Mouse (Mus musculus): Measurements from ENCODE around the gene Zfp248. TPM values are rescaled to one million over a fixed set of nuclear protein-coding genes. Genes with fewer than 3 reads are reported as not detected.
A peak's percentile ranks its signal among the peaks of the same experiment; 100 is the strongest.

The Zfp248 gene
- polyA plus RNA-seq, 1 experiment from 2014 or later, result 10.6 TPM

DNA sequence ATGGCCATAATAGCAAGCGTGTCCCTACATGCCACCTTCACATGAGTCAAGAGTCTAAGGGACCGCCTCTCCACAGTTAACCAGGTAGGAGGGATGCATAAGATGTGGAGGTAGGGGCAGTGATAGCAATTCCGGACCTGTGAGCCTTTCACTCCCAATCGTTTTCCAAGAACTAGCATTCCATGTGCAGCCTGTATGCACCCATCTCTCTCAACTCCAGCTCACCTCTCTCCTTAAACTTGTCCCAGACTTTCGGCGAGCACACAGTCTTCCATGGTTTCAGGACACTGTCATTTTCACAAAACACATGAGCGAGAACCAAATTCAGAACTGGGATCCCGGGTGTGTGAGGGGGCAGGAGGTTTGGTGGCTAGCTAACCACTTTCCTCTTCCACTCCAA is 876 bp downstream of the Zfp248 start:
- H3K27me3 ChIP-seq (ENCODE audit: control insufficient read depth, insufficient read depth, low read length), result no peaks in the 10 kb centered on the region
- WGBS, result 27% methylated on average over 8 of the region's 8 CpGs
- peak overlapping the region; percentile 88 for H3K9ac ChIP-seq (replicated peaks; ENCODE audit: low read depth, low read length)
- ATAC-seq (ENCODE audit: insufficient number of reproducible peaks, insufficient read depth, low FRiP score, low read depth), result 0 out of 2 replicates have a peak, but pooled peaks have one; percentile 4
- peak overlapping the region; percentile 63 for H3K4me3 ChIP-seq (ENCODE audit: low read depth, low read length)
- no peaks in the 10 kb centered on the region for H3K9me3 ChIP-seq (ENCODE audit: control insufficient read depth, low read depth, low read length)
- peak overlapping the region; percentile 93; the same call in 1 of the 2 replicates for H3K27ac ChIP-seq (ENCODE audit: low read length)
- H3K4me2 ChIP-seq (replicated peaks; ENCODE audit: low read depth, low read length), result peak overlapping the region; percentile 68
- H3K4me1 ChIP-seq (ENCODE audit: control insufficient read depth, insufficient read depth, low read length), result peaks cover 6% of the 10 kb centered on the region; the same call in 1 of the 2 replicates
- peaks cover 3% of the 10 kb centered on the region for H3K36me3 ChIP-seq (ENCODE audit: control insufficient read depth, insufficient read depth, low read length)

DNA sequence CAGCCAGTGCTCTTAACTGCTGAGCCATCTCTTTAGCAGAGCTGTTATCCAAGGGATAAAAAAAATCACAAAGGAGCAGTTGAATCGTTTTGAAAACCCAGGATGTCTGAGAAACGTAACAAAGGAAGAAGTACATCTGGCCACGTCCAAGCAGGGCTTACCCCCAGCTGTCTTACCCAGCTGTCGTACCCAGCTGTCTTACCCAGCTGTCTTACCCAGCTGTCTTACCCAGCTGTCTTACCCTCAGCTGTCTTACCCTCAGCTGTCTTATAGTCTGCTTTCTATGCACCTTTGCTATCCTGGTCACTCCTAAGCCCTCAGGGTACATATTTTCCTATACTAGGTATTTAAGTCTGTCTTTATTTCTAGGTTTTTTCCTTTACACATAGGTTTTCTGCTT is 23.8 kb downstream of the Zfp248 start:
- 78% methylated on average over 4 of the region's 4 CpGs for WGBS
- no peak for ATAC-seq (ENCODE audit: insufficient number of reproducible peaks, insufficient read depth, low FRiP score, low read depth)
- Histone ChIP-seq H3K4me2 (replicated peaks; ENCODE audit: low read depth, low read length) (no peak overlapping the region), H3K9me3 (ENCODE audit: control insufficient read depth, low read depth, low read length) (peaks cover 11% of the 10 kb centered on the region; the same call in 1 of the 2 replicates), H3K36me3 (ENCODE audit: control insufficient read depth, insufficient read depth, low read length) (peaks cover 39% of the 10 kb centered on the region), H3K4me3 (ENCODE audit: low read depth, low read length) (no peak overlapping the region), H3K27me3 (ENCODE audit: control insufficient read depth, insufficient read depth, low read length) (no peaks in the 10 kb centered on the region), H3K4me1 (ENCODE audit: control insufficient read depth, insufficient read depth, low read length) (no peaks in the 10 kb centered on the region), H3K9ac (replicated peaks; ENCODE audit: low read depth, low read length) (no peak overlapping the region), H3K27ac (ENCODE audit: low read length) (no peak overlapping the region)

DNA sequence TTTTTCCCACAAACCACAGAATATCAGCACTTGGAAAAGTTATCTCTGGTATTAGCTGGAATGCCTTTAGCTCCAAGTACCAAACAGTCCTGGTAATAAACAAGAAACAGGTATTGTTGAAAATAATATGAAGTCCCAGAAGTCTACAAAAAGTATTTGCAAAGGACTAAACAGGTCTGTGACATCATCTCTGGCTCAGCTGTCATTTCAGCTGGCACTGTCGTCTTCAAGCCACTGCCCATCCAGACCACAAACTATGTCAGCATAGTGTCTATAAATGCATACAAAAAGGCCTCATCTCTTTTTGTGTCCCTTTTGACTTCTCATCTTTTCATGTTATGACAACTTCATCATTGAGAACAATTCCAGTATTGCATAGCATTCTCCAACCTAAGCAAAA is 28.7 kb downstream of the Zfp248 start:
- Histone ChIP-seq H3K27ac (ENCODE audit: low read length) (no peak overlapping the region), H3K36me3 (ENCODE audit: control insufficient read depth, insufficient read depth, low read length) (peaks cover 34% of the 10 kb centered on the region), H3K4me1 (ENCODE audit: control insufficient read depth, insufficient read depth, low read length) (no peaks in the 10 kb centered on the region), H3K4me2 (replicated peaks; ENCODE audit: low read depth, low read length) (no peak overlapping the region), H3K27me3 (ENCODE audit: control insufficient read depth, insufficient read depth, low read length) (no peaks in the 10 kb centered on the region), H3K9me3 (ENCODE audit: control insufficient read depth, low read depth, low read length) (peaks cover 11% of the 10 kb centered on the region; the same call in 1 of the 2 replicates), H3K4me3 (ENCODE audit: low read depth, low read length) (no peak overlapping the region), H3K9ac (replicated peaks; ENCODE audit: low read depth, low read length) (no peak overlapping the region)
- 94% methylated on average over 1 of the region's 1 CpGs for WGBS
- no peak for ATAC-seq (ENCODE audit: insufficient number of reproducible peaks, insufficient read depth, low FRiP score, low read depth)

DNA sequence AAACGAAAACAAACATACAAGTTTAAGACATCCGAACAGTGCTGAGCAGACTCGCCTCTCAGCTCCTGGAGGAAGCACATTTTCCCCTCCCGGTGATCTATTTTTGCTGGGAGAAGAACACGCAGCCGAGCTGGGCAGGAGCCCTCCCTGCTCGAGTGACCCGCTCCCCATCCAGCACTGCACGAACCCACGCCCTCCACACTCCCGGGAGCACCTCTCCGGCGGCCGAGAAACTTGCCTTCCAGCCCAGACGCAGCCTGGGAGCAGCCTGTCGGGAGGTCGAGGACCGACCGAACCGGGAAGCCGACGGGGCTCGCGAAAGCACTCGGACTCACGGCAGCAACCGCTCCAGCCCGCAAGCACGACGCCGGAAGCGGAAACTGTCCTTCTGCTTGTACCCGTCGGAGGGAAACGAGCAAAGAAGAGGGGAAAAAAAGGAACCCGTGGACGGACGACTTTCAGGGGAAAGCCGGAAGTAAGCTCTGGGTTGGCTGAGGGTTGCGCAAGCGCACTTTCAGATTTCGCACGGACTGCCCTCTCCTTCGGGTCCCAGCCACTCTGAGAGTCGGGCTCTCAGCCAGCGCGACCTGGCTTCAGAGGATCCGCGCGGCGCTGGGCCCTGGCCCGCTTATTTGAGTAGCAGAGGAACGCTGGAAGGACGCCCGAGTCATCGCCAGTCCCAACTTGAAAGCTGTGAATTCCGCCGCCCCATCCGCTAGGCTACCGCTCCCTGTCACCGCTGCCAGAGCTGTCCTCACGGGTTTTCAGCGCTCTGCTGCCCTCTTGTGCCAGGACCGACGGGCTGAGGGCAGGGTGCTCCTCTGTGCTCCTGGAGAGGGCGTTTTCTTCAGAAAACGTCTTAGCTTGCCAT is 36.0 kb downstream of the Zfp248 start, which contains the start of gene Bms1:
TSS of gene Bms1 (minus strand) at position 425 of the 871 bp plus-strand sequence.
- Histone ChIP-seq H3K27me3 (ENCODE audit: control insufficient read depth, insufficient read depth, low read length) (no peaks in the 10 kb centered on the region), H3K4me1 (ENCODE audit: control insufficient read depth, insufficient read depth, low read length) (peaks cover 5% of the 10 kb centered on the region; the same call in 1 of the 2 replicates), H3K9ac (replicated peaks; ENCODE audit: low read depth, low read length) (peak within 1 kb of the TSS; percentile 71), H3K27ac (ENCODE audit: low read length) (peak within 1 kb of the TSS; percentile 85; the same call in 1 of the 2 replicates), H3K4me3 (ENCODE audit: low read depth, low read length) (peak within 1 kb of the TSS; percentile 95), H3K36me3 (ENCODE audit: control insufficient read depth, insufficient read depth, low read length) (peaks cover 24% of the 10 kb centered on the region), H3K4me2 (replicated peaks; ENCODE audit: low read depth, low read length) (peak within 1 kb of the TSS; percentile 53), H3K9me3 (ENCODE audit: control insufficient read depth, low read depth, low read length) (no peaks in the 10 kb centered on the region)
- ATAC-seq (ENCODE audit: insufficient number of reproducible peaks, insufficient read depth, low FRiP score, low read depth), result peak; percentile 97
- WGBS, result under 1% methylated on average over 67 of the region's 67 CpGs

DNA sequence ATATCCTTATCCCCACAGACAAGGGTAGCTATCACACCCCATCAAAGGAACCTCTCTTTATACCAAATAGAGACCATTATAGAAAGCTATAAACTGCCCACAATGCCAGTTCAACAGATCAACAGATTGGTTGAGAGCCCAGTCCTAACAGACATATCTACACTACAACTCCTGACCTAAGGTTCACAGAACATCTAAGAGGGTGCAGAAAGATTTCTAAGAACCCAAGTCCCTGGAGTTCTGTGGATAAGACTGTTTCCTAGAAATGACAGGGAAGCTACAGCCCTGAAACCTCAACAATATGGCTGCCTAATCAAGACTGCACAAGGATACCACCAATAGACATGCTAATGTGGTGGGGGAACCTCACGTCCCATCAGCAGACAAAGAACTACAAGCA is 44.9 kb downstream of the Zfp248 start:
- Histone ChIP-seq H3K36me3 (ENCODE audit: control insufficient read depth, insufficient read depth, low read length) (peaks cover 69% of the 10 kb centered on the region), H3K9ac (replicated peaks; ENCODE audit: low read depth, low read length) (no peak overlapping the region)
- 90% methylated on average over 1 of the region's 1 CpGs for WGBS

DNA sequence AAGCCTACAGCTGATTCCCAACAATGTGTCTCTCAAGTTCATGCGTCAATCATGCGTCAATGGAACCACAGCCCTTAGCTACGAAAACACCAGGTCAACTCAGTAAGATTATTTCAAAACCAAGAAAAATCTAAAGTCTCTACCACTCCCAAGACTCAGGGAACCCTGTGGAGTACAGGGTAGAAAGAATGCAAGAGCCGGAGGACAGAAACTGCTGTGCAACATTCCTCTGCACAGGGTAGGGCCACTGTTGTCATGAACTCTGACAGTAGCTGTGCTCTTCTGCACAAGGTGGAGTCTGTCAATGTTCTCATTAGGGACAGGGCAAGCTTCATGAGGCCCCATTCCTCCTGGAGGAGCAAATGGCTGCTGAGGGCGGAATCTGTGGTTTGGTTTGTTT is 46.8 kb downstream of the Zfp248 start:
- no peak for ATAC-seq (ENCODE audit: insufficient number of reproducible peaks, insufficient read depth, low FRiP score, low read depth)
- Histone ChIP-seq H3K36me3 (ENCODE audit: control insufficient read depth, insufficient read depth, low read length) (peaks cover 70% of the 10 kb centered on the region), H3K27ac (ENCODE audit: low read length) (no peak overlapping the region), H3K27me3 (ENCODE audit: control insufficient read depth, insufficient read depth, low read length) (no peaks in the 10 kb centered on the region), H3K9me3 (ENCODE audit: control insufficient read depth, low read depth, low read length) (no peaks in the 10 kb centered on the region), H3K4me1 (ENCODE audit: control insufficient read depth, insufficient read depth, low read length) (no peaks in the 10 kb centered on the region), H3K4me3 (ENCODE audit: low read depth, low read length) (no peak overlapping the region), H3K9ac (replicated peaks; ENCODE audit: low read depth, low read length) (no peak overlapping the region), H3K4me2 (replicated peaks; ENCODE audit: low read depth, low read length) (no peak overlapping the region)
- 91% methylated on average over 5 of the region's 5 CpGs for WGBS

More for the DNA sequence above, 44.9 kb downstream of the Zfp248 start:
- ATAC-seq (ENCODE audit: insufficient number of reproducible peaks, insufficient read depth, low FRiP score, low read depth), result no peak
- no peaks in the 10 kb centered on the region for H3K4me1 ChIP-seq (ENCODE audit: control insufficient read depth, insufficient read depth, low read length)
- H3K27ac ChIP-seq (ENCODE audit: low read length), result no peak overlapping the region
- no peak overlapping the region for H3K4me3 ChIP-seq (ENCODE audit: low read depth, low read length)
- H3K4me2 ChIP-seq (replicated peaks; ENCODE audit: low read depth, low read length), result no peak overlapping the region
- H3K9me3 ChIP-seq (ENCODE audit: control insufficient read depth, low read depth, low read length), result no peaks in the 10 kb centered on the region
- H3K27me3 ChIP-seq (ENCODE audit: control insufficient read depth, insufficient read depth, low read length), result no peaks in the 10 kb centered on the region

DNA sequence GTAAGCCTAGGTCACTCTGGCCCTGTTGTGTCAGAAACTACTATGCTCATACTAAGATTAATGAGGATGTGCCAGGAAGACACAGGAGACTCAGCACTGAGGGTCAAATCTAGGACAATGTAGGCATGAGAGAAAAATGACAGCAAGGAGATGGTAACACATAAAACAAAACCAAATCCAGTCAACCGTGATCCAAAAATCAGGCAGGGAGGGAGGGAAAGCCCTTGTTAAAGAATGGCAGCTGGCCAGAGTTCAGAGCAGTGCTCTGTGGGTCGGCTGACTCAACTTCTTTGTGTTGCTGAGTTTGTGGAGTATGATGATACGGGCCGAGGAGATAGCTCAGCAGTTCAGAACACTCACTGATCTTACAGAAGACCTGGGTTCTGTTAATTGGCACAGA is 48.9 kb downstream of the Zfp248 start:
- 78% methylated on average over 4 of the region's 4 CpGs for WGBS
- H3K27me3 ChIP-seq (ENCODE audit: control insufficient read depth, insufficient read depth, low read length), result no peaks in the 10 kb centered on the region
- no peak overlapping the region for H3K27ac ChIP-seq (ENCODE audit: low read length)
- no peak for ATAC-seq (ENCODE audit: insufficient number of reproducible peaks, insufficient read depth, low FRiP score, low read depth)
- no peak overlapping the region for H3K4me2 ChIP-seq (replicated peaks; ENCODE audit: low read depth, low read length)
- H3K4me3 ChIP-seq (ENCODE audit: low read depth, low read length), result no peak overlapping the region
- no peaks in the 10 kb centered on the region for H3K4me1 ChIP-seq (ENCODE audit: control insufficient read depth, insufficient read depth, low read length)
- peaks cover 58% of the 10 kb centered on the region for H3K36me3 ChIP-seq (ENCODE audit: control insufficient read depth, insufficient read depth, low read length)
- H3K9ac ChIP-seq (replicated peaks; ENCODE audit: low read depth, low read length), result no peak overlapping the region
- H3K9me3 ChIP-seq (ENCODE audit: control insufficient read depth, low read depth, low read length), result no peaks in the 10 kb centered on the region

DNA sequence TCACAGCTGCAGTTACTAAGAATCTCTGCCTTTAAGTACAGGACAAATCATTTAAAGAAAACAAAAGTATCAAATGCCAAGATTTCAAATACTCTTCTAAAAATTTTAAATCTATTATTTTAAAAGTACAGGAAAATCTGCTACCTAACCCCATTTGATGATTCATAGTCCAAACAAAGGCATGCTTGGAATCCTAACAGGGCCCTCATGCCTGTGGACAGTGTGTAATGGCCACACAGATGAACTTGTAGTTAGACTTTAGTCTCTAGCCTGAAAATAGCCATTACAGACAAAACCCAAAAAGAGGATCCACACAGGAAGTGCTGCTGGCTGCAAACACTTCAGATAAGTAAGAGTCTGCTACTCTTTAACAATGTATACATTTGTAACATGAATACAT is 64.6 kb downstream of the Zfp248 start:
- H3K36me3 ChIP-seq (ENCODE audit: control insufficient read depth, insufficient read depth, low read length), result peaks cover 56% of the 10 kb centered on the region
- no peaks in the 10 kb centered on the region for H3K27me3 ChIP-seq (ENCODE audit: control insufficient read depth, insufficient read depth, low read length)
- H3K4me2 ChIP-seq (replicated peaks; ENCODE audit: low read depth, low read length), result no peak overlapping the region
- H3K9ac ChIP-seq (replicated peaks; ENCODE audit: low read depth, low read length), result no peak overlapping the region
- no peaks in the 10 kb centered on the region for H3K9me3 ChIP-seq (ENCODE audit: control insufficient read depth, low read depth, low read length)
- H3K4me3 ChIP-seq (ENCODE audit: low read depth, low read length), result no peak overlapping the region
- no peak for ATAC-seq (ENCODE audit: insufficient number of reproducible peaks, insufficient read depth, low FRiP score, low read depth)
- H3K27ac ChIP-seq (ENCODE audit: low read length), result no peak overlapping the region
- no peaks in the 10 kb centered on the region for H3K4me1 ChIP-seq (ENCODE audit: control insufficient read depth, insufficient read depth, low read length)
